Mouse (Mus musculus): ENCODE measurements around the gene Phf11c. TPM values are rescaled to one million over a fixed set of nuclear protein-coding genes. Genes with fewer than 3 reads are reported as not detected.

Gene Phf11c
- polyA plus RNA-seq (2015; fragmentation: Nextera tagmentation; extraction: Ambion mirVana) = 0.14 TPM in 1 of 2 replicates, not detected in the other

DNA sequence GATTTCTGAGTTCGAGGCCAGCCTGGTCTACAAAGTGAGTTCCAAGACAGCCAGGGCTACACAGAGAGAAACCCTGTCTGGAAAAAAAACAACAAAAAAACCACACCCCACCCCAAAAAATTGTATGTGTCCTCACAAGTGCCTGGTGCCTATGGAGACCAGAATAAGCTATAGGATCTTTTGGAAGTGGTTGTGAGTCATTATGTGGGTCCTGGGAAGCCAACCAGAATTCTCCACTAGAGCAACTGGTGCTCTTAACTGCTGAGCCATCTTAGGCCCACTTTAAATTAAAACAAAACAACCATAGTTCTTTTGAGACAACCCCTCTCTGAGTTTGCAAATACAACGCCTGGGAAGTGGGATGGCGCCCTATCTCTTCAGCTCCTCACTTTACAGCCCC, at the start of gene Phf11c:
TSS of gene Phf11c (minus strand) at position 101 of the 400 bp plus-strand sequence.

DNA sequence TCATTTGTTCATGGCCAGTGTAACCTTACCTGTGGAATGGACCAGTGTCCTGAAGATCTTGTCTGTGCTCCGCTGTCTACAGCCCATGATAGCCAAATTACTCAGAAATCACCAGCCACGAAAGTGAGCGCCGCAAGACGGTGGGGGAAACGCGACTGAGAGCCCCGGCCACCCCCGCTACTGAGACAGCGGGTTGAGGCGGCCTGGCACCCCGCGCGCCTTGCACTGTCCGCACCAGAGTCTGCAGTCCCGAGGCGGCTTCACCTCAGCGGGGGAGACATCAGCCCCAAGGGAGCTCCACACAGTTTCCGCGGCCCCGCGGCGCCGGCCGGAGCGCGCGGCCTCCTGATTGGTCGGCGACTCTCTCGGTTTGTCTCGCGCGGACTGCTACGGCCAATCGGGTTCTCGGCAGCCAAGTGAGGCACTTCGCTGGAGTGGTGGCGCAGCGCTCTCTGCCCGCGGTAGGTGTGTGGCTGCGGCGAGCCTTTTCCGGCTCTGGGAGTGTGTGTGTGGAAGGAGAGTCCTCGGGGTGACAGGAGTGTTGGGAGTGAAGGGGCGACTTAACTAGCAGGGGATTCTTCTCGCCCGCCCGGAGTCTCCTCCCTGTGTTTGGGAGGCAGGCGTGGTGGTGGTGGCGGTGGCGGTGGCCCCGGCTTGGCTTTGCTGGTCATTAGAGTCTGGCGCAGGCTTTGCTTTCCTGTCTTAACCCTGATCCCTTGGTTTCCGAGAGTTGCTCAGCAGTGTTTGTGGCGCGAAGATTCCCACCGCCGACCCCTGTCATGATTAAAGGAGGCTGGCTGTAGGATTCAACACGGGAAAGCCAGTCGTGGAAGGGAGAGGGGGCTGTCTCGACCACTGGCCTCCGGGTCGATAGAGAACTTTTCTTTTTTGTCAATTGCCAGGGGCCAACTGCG, 45.6 kb upstream of the Phf11c start, which contains the start of the genes Setdb2 and Cab39l:
TSS of gene Setdb2 (minus strand) at position 327 of the 914 bp plus-strand sequence.
TSS of gene Cab39l (plus strand) at position 415 of the 914 bp plus-strand sequence.

GRCm38 (mm10) chr14:59365244-59365644, 29.9 kb downstream of the Phf11c start, which contains the start of gene Phf11d:
Phf11d (minus strand) TSS chr14:59365470.

DNA sequence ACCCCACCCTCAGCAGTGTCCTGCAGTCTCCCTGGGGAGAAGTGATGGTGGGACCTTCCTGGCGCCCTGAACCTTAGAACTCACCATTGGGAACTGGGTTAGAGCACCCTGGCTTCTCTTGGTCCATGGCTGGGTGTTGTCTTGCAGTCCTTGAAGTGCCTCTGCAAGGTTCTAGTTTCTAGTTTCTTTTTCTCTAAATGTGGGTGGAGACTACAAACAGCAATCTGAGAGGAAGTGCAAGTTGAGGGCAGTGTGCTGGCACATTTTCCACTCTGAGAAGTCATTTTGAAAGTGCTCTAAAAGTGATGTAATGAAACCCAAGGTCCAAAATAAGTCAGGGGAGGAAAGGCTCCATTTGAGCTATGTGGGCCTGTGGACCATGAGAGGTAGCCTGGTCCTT, 54.0 kb downstream of the Phf11c start, which contains the start of gene Phf11b:
TSS of gene Phf11b (minus strand) at position 163 of the 400 bp plus-strand sequence.

Other genes with a start within 250 kb of the Phf11c start
- not detected in 2 replicates for gene Gm5142, start 216.6 kb downstream of the Phf11c start, polyA plus RNA-seq (2015; fragmentation: Nextera tagmentation; extraction: Ambion mirVana)
- 25.6 TPM in 2 replicates for gene Rcbtb1, start 194.2 kb downstream of the Phf11c start, polyA plus RNA-seq (2015; fragmentation: Nextera tagmentation; extraction: Ambion mirVana)
- gene Gm6904, start 135.2 kb downstream of the Phf11c start, polyA plus RNA-seq (2015; fragmentation: Nextera tagmentation; extraction: Ambion mirVana) = not detected in 2 replicates
- gene Phf11a, start 97.9 kb downstream of the Phf11c start, polyA plus RNA-seq (2015; fragmentation: Nextera tagmentation; extraction: Ambion mirVana) = 0.29 TPM in 1 of 2 replicates, not detected in the other
- gene Phf11b, start 54.0 kb downstream of the Phf11c start, polyA plus RNA-seq (2015; fragmentation: Nextera tagmentation; extraction: Ambion mirVana) = 0.93 and 1.1 TPM in 2 replicates
- 0.64 and 0.76 TPM in 2 replicates for gene Phf11d, start 29.9 kb downstream of the Phf11c start, polyA plus RNA-seq (2015; fragmentation: Nextera tagmentation; extraction: Ambion mirVana)
- 3.5 and 4.7 TPM in 2 replicates for gene Setdb2, start 45.5 kb upstream of the Phf11c start, polyA plus RNA-seq (2015; fragmentation: Nextera tagmentation; extraction: Ambion mirVana)
- gene Cab39l, start 45.6 kb upstream of the Phf11c start, polyA plus RNA-seq (2015; fragmentation: Nextera tagmentation; extraction: Ambion mirVana) = 19.4 and 22.9 TPM in 2 replicates
- 29.6 and 31.6 TPM in 2 replicates for gene Cdadc1, start 202.6 kb upstream of the Phf11c start, polyA plus RNA-seq (2015; fragmentation: Nextera tagmentation; extraction: Ambion mirVana)
- gene Shisa2, start 229.9 kb upstream of the Phf11c start, polyA plus RNA-seq (2015; fragmentation: Nextera tagmentation; extraction: Ambion mirVana) = 4.8 and 5.6 TPM in 2 replicates